Mouse (Mus musculus) lung, postnatal 0 days (tissue): ENCODE data around the gene Raly.
"Not testable (repeated sequence)": the region's sequence is repeated elsewhere in the genome, so short reads cannot be mapped to it uniquely, and the experiment has no call there.

Experiments
- CTCF ChIP-seq: IDR thresholded peaks from 2 replicates; pipeline ENCODE4 v1.5.1; 2016; ENCODE audit warnings: antibody characterized with exemption, mild to moderate bottlenecking
- EP300 ChIP-seq: IDR thresholded peaks from 2 replicates; pipeline ENCODE4 v1.6.1; 2016; ENCODE audit warnings: antibody characterized with exemption, mild to moderate bottlenecking, control low read depth

- TF ChIP-seq CTCF, EP300: not testable (repeated sequence)
Measured at GRCm38 (mm10) chr2:154899412-154899811, 108.5 kb downstream of the Raly start.
